Mouse (Mus musculus): ENCODE data around the gene Ccp110.

DNA sequence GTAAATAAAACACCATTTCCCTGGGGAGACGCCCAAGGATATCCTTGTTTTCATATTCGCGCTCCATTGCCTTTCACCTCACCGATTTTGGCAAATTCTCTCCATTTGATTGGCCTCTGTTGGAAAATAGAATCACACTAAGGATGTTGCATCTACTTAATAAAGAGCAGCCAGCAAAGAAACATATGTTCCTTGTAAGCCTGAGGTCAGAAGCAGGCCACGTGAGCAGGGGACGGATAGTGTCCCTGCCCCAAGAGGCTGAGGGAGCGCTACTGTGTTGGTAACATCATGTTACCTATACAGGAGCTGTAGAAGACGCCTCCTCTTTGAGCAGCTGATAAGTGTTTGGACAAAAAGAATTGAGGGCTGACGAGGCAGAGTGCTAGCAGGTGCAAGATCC is 64.1 kb downstream of the Ccp110 start:
- no peak for TF ChIP-seq CTCF (IDR thresholded peaks at IDR 0.05; ENCODE audit: low read depth, low read length)
- no peak for TF ChIP-seq POLR2A (IDR thresholded peaks at IDR 0.05; ENCODE audit: borderline replicate concordance, low read depth, low read length)

Measured in bone marrow macrophage, adult 2 months (primary cell).